Mouse (Mus musculus) retina, postnatal 1 day (tissue): ENCODE results near the gene Pfkfb4.

ENCODE experiments used
- DNase-seq: peaks from one replicate; pipeline ENCODE4 v3.0.0-alpha.2; 2012

Gene Pfkfb4

DNA sequence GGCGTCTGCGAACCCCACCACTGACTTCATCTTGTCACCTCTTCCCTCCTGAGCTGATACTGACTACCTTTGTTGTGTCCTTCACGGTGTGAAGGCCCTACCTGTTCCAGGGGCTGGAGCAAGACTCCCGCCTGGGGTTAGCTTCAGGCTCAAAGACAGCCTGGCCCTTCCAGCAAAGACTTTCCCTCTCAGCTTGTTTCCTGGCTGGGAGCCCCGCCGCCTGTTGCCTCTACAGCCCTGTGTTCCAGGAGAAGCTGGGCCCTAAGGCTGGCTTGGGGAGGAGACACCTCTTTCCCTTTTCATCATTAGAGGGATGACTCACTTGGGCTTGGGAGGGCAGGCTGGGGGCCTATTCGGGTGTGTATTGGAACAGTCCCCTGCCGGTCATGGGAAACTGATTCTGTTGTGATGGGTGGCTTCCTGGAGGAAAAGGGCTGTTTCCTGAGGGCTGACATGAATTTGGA lies 47.4 kb downstream of the Pfkfb4 start:
- no peak for DNase-seq

GRCm38 (mm10) chr9:109039681-109040080 lies 48.1 kb downstream of the Pfkfb4 start:
- no peak for DNase-seq

GRCm38 (mm10) chr9:109040216-109040615 lies 48.6 kb downstream of the Pfkfb4 start:
- no peak for DNase-seq

DNA sequence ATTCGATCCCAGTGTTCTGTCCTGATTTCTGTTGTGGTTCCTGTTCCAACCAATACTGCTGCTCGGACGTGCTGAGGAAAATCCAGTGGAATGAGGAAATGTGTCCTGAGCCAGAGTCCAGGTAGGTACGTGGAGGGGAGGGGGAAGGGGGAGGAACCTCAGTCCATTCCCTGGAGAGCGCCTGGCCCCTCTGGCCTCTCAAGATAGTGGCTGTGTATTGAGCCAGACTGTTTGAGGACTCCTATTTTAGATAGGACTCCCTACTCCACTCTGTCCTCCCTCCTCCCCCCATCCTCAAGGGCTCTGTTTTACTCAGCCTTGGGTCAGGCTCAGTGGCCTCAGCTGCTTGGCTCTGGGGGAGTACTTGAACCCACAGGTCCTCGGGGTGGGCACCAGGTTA lies 49.3 kb downstream of the Pfkfb4 start:
- DNase-seq: no peak

DNA sequence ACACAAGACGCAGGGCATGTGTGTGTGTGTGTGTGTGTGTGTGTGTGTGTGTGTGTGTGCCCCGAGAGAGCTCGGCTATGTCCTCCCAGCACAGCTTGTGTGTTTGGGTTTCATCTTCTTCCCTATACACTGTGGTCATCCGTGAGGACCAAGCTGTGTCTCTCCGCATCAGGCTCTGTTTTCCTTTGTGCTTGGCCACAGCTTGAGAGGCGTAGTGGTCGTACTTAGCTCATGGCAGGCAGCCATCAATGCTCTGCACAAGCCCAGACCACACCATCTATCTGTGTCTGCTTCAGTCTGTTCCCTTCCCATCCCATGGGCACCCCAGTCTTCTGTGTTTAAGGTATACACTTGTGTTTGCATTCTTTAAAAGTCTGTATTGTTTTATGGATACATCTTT lies 49.8 kb downstream of the Pfkfb4 start:
- DNase-seq: no peak

- DNase-seq: peak; percentile 66
Observed at GRCm38 (mm10) chr9:109046306-109046705, 54.7 kb downstream of the Pfkfb4 start.

DNA sequence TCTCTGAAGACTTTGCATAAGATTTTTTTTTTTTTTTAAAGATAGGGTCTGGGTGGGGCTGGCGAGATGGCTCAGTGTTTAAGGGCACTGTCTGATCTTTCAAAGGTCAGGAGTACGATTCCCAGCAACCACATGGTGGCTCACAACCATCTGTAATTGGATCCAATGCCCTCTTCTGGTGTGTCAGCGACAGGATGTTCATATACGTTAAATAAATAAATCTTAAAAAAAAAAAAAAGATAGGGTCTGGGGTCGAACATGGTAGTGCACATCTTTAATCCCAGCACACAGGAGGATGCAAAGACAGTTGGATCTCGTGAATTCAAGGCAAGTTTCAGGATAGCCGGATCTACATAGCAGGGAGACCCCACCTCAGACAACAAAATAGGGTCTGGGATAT lies 57.7 kb downstream of the Pfkfb4 start:
- no peak for DNase-seq

DNA sequence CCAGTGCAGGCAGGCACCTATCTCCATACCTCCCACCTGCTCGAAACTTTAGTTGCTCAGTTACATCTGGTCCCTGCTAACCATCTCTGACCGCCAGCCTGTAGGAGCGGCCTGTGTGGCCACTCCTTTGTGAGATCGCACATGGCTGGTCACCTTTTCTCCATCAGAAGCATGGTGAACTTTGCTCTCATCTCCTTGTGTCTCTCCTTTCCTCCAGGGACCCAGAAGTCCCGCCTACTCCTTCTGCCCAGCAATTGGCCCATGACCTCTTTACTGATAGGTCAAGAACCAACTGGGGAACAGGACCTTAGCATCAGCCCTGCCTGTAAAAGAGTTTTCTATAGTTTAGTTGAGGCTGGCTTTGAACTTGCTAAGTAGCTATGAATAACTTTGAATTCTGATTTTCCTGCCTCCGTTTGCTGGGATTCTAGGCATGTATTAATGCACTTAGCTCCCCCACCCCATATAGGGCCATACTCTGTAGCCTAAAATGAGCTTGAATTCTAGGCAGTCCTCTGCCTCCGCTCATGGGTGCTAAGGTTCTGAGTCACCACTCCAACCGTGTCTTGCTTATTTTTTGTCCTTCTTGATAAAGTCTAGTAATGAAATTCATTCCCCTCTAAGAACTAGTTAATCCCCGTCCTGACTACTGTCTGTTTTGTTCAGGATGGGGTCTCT lies 58.6 kb downstream of the Pfkfb4 start:
- no peak for DNase-seq

DNA sequence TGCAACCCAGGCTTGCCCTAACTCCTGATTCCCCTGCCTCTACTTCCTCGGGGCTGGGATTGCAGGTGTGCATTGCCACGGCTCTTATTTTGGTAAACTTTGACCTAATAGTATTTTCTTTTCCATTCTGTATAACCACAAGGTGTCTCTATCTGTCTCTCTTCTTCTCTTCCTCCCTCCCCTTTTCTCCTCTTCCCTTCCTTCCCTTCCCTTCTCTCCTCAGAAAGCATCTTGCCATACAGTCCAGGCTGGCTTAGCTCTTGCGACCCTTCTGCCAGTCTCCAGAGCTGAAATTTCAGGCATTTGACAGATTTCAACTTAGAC lies 59.1 kb downstream of the Pfkfb4 start:
- no peak for DNase-seq

GRCm38 (mm10) chr9:109051011-109051501 lies 59.5 kb downstream of the Pfkfb4 start:
- no peak for DNase-seq

DNA sequence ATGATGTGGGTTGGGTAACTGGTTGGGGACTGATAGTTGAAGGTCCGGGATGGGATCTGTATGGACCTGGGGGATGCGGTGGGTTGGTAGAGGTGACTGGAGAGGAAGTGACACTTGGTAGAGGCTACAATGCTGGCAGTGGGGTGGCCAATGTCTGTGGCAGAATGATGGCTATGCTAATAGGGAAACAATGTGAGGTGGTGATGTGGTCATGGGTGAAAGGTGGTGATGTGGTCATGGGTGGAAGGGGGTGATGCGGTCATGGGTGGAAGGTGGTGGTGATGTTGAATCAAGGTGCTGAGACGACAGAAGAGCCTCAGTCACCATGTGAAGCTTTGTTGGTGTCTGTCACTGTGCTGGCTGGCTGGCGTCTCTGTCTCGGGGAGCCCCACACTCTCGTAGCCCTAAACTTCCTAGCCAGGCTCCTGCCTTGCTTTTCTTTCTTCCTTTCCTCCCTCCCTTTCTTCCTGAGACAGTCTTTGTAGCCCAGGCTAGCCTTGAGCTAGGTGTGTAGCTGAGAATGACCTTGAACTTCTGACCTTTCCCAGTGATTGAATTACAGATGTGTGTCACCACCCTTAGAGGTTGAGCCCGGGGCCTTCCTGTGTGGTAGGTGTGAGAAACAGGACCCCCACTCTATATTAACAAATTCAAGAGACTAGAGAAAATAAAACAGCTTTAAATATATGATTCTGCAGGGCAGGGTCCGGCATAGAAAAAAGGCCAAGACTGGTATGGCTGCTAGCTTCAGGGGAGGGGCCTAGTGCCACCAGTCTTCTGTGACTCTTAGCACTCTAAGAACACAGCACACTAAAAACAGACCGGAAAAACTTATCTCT lies 60.3 kb downstream of the Pfkfb4 start:
- no peak for DNase-seq

DNA sequence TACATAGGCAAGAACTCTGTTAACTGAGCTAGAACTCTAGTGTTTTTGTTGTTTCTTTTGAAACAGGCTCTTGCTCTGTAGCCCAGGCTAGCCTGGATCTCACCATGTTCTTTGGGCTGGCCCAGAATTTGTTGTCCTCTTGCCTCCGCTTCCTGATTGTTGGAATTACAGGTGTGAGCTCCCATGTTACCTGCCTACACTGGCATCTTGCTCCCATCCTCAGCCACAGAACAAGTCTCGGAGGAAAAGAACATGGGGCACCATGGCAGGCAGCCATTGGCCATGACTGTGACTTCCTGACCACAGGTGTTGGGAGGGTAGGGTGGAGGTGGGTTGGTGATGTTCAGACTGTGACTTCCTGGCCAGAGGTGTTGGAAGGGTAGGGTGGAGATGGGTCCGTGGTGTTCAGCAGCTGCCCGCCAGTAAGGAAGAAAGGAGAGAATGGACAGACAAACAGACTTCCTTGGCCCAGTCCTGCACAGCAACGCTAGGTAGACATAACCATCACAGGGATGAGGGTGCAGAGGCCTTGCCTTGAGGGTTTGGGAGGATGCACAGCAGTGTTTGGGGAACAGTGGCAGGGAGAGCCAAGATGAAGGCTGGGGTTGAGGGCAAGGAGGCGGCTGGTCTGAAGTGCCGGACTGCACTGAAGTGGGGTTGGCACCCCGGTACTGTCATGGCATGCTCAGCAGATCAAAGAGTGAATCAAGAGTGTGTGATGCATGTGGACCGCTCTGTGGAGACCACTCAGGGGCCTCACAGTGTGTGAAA lies 61.1 kb downstream of the Pfkfb4 start:
- no peak for DNase-seq

- DNase-seq: no peak
Observed at GRCm38 (mm10) chr9:109053366-109053765, 61.8 kb downstream of the Pfkfb4 start.

DNA sequence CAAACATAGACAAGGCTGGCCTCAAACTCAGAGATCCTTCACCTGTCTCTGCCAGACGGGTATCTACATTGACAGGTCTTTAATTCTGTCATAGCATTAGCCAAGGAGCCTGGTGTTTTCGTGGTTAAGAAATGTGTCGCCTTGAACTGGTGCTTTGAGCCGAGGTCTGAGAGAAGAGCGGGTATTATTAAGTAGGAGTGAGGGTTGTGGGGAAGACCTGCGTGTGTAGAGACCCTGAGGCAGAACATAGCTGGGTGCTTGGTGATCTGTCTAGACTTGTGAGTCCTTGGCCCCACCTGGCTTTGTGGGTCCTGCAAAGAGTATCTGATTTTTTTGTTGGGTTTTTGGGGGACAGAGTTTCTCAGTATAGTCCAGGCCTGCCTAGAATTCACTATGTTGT lies 62.3 kb downstream of the Pfkfb4 start:
- DNase-seq: no peak

DNA sequence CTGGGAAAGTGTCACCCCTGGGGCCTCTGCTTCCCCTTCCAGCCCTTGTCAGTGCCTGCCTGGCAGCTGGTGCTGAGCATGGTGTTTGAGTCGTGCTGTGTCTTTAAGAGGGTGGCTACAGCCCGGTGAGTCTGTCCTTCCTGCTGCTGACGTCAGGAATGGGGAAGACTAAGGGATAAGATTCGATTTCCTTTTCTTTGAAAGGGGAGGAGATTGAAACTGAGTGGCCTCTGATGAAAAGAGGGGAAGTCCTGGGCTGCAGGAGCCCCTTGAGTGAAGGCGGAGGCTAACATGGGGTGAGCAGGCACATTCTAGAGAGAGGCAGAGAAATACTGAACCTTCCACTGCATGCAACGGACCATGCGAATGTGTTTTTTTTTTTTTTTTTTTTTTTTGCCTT lies 63.1 kb downstream of the Pfkfb4 start:
- DNase-seq: peak; percentile 69

GRCm38 (mm10) chr9:109055271-109056030 lies 63.9 kb downstream of the Pfkfb4 start:
- no peak for DNase-seq

DNA sequence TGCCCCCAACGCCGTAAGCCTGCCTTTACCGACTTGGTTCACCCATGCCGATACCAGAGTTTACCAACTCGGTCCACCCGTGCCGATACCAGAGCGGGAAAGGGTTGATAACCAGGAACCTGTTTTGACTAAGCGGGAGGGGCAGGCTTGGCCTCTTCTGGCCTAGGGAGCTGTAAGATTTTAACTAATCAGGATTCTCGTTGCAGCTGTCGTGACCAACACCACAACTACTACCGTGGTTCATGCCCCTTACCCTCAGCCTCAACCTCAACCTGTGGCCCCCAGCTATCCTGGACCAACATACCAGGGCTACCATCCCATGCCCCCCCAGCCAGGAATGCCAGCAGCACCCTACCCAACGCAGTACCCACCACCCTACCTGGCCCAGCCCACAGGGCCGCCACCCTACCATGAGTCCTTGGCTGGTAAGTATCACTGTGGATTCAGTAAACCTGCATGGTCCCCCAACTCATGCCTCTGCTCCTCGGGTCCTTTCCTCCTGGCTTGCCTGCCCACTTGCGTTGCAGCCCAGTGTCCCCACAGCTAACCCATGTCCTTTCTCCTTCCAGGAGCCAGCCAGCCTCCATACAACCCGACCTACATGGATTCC lies 64.6 kb downstream of the Pfkfb4 start:
- no peak for DNase-seq

- DNase-seq: no peak
Observed at GRCm38 (mm10) chr9:109056916-109057315, 65.3 kb downstream of the Pfkfb4 start.

GRCm38 (mm10) chr9:109057543-109057942 lies 66.0 kb downstream of the Pfkfb4 start:
- DNase-seq: no peak

DNA sequence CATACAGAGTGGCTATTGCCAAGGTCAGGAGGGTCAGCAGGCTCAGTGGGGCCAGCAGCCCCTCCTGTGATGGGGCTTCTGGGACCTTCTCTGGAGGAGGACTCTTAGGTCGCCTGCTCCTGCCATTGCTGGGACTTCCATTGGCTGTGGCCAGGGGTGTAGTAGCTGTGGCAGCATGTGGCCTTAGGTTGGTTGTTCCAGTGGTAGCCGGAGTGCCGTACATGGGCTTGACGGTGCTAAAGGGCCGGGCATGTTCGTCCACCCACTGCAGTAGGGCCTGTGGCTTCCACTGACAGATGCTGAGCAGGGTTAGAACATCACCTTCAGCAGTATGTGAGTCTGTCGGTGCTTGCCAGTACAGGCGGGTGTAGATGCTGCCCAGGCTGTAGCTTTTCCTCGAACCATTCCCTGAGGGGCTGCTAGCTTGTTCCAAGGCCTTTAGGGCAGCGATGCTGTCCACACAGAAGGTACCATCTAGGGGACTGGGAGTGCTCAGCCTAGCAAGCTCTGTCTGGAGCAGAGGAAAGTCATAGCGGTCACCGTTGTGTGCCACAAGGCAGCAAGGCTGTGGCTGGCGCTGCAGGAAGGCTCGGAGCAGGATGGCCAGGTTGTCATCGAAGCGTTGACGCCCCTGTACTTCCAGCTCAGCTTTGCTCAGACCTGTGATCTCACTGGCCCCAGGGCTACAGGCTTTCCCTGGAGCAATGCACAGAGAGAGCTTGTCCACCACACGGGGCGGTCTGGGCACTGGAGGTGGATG lies 66.6 kb downstream of the Pfkfb4 start:
- no peak for DNase-seq

DNA sequence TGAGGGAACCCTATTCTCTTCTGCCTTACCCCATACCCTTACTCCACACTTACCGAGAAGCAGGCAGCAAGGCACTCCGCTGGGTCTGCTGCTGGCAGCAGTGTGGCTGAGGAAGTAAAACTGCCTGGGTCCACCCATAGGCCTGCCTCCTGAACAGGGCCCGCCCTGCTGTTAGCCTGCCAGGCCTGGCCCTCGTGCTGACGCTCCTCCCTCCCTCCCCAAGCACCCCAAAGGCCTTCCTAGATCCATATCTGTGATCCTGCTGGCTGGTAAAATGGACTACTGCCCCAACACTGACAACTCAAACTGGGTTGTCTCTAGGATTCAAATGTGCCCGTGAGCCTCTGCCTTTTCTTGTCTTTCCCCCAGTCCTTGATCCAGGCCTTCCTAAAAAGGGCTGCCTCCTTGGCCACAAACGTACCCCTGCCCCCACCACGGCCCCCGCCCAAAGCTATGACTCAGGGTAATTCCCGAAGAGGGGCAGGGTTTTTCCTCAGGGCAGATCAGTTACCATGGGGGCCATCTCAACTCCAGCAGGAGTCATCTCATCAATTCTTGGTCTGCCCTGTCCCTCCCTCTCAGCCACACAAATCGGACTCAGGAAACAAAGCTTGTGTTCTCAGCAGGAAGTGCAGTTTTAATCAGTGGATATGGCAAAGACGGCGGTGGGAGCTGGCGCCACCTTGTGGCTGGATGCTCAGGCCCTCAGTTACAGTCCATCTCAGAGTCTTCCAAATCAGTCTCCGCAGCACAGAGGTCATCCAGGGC lies 67.7 kb downstream of the Pfkfb4 start, which contains the start of gene Trex1:
TSS of gene Trex1 (minus strand) at position 599 of the 768 bp plus-strand sequence.
- DNase-seq: peak; percentile 88
